Mouse (Mus musculus): ENCODE measurements at regions not wholly inside any gene's neighbourhood (a gene's known extent, or its start where the extent isn't known, plus 50 kb on each side); places are given as distances from the start of the nearest gene placed in this dataset.

DNA sequence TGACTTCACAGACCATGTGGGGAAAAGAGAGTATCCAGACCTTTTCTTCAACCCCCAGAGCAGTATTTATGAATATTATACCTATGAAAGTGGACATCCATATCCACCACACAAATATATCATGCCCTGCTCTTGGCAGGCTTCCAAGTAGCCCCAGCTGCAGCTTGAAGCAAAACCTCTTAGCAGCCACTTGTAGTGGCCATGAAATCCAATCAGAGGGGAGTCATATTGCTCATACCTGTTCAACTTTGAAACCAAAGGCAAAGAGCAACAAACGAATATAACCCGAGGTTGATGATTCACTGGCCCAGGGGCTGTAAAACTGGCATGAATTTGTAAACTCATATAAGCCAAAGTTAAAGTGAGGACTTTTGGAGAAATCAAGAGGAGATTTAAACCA is 187.6 kb upstream of the Gdnf start:
- 70% methylated on average over 2 of the region's 2 CpGs for WGBS
- ATAC-seq (ENCODE audit: insufficient number of reproducible peaks, insufficient read depth, low FRiP score, low read depth): no peak
- Histone ChIP-seq H3K4me1 (ENCODE audit: control insufficient read depth in 2 of 2, insufficient read depth in 2 of 2, low read length in 2 of 2) (no peaks in the 10 kb centered on the region), H3K27ac (replicated peaks in 1 of 2; ENCODE audit: control insufficient read depth in 1 of 2, insufficient read depth in 1 of 2, low read depth in 2 of 2, low read length in 2 of 2) (no peak overlapping the region), H3K4me3 (ENCODE audit: control insufficient read depth in 1 of 2, insufficient read depth in 1 of 2, low read depth in 1 of 2, low read length in 2 of 2) (no peak overlapping the region), H3K27me3 (ENCODE audit: control insufficient read depth, insufficient read depth, low read length) (no peaks in the 10 kb centered on the region), H3K4me2 (ENCODE audit: low read length) (no peak overlapping the region), H3K9ac (ENCODE audit: low read length) (no peak overlapping the region), H3K9me3 (ENCODE audit: control insufficient read depth, low read length) (no peaks in the 10 kb centered on the region), H3K36me3 (ENCODE audit: control insufficient read depth, insufficient read depth, low read length) (no peaks in the 10 kb centered on the region)

DNA sequence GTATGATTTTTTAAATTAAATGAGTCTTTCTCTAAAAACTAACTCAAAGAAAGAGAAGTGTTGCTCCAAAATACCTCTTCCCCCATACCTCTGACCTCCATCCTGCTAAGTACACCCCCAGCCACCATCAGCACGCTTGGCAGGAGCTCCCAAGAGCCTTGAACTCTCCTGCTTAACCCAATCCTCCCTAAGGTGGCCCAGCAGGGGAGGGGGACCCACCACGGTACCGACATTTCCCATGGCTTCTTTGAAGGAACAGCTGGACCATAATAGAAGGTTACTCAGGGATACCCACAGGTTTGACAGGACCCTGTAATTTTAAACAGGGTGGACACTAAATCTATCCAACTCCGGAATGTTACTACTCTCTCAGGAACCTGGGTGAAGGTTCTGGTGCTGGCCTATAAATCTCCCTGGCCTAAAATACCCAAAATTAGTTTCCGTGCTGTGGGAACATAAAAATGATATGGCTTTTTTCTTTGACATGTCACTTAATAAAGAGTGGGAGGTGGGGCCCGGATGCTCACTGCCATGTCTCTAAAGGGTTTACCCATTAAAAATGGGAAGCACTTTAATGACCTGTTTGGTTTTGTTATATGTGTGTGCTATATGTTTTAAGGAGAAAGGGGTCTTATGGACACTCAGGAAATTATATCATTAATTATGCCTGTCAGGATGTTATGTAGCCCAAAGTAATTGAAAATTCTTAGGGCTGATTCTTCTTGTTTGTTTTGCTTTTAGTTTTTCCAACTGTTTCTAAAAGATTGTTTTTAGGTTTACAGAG is 185.8 kb upstream of the Gdnf start:
- no peak overlapping the region for H3K4me2 ChIP-seq (ENCODE audit: low read length)
- no peak for ATAC-seq (ENCODE audit: insufficient number of reproducible peaks, insufficient read depth, low FRiP score, low read depth)
- 70% methylated on average over 6 of the region's 6 CpGs for WGBS
- no peaks in the 10 kb centered on the region for H3K4me1 ChIP-seq (ENCODE audit: control insufficient read depth in 2 of 2, insufficient read depth in 2 of 2, low read length in 2 of 2)
- no peak overlapping the region for H3K9ac ChIP-seq (ENCODE audit: low read length)
- H3K27ac ChIP-seq (replicated peaks in 1 of 2; ENCODE audit: control insufficient read depth in 1 of 2, insufficient read depth in 1 of 2, low read depth in 2 of 2, low read length in 2 of 2): no peak overlapping the region
- H3K9me3 ChIP-seq (ENCODE audit: control insufficient read depth, low read length): no peaks in the 10 kb centered on the region
- H3K4me3 ChIP-seq (ENCODE audit: control insufficient read depth in 1 of 2, insufficient read depth in 1 of 2, low read depth in 1 of 2, low read length in 2 of 2): no peak overlapping the region
- H3K36me3 ChIP-seq (ENCODE audit: control insufficient read depth, insufficient read depth, low read length): no peaks in the 10 kb centered on the region
- no peaks in the 10 kb centered on the region for H3K27me3 ChIP-seq (ENCODE audit: control insufficient read depth, insufficient read depth, low read length)

DNA sequence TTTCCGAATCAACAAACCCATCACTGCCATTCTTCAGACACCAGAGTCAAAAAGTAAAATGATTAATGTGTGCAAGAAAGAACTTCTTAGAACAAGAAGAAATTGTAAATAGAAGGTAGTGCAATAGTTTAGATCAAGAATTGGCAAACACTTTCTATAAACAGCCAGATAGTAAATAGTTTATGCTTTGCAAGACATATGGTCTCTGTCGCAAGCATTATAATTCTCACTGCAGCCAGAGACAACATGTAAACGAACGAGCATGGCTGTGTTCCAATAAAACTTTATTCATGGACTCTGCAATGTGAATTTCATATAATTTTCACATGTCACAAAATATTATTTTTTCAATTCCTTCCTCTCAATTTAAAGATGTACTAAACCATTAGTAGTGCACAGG is 180.8 kb upstream of the Gdnf start:
- ATAC-seq (ENCODE audit: insufficient number of reproducible peaks, insufficient read depth, low FRiP score, low read depth): no peak
- H3K36me3 ChIP-seq (ENCODE audit: control insufficient read depth, insufficient read depth, low read length): no peaks in the 10 kb centered on the region
- no peak overlapping the region for H3K9ac ChIP-seq (ENCODE audit: low read length)
- H3K4me1 ChIP-seq (ENCODE audit: control insufficient read depth in 2 of 2, insufficient read depth in 2 of 2, low read length in 2 of 2): no peaks in the 10 kb centered on the region
- H3K9me3 ChIP-seq (ENCODE audit: control insufficient read depth, low read length): no peaks in the 10 kb centered on the region
- no peak overlapping the region for H3K4me3 ChIP-seq (ENCODE audit: control insufficient read depth in 1 of 2, insufficient read depth in 1 of 2, low read depth in 1 of 2, low read length in 2 of 2)
- H3K27ac ChIP-seq (replicated peaks in 1 of 2; ENCODE audit: control insufficient read depth in 1 of 2, insufficient read depth in 1 of 2, low read depth in 2 of 2, low read length in 2 of 2): no peak overlapping the region
- H3K4me2 ChIP-seq (ENCODE audit: low read length): no peak overlapping the region
- WGBS: 85% methylated on average over 4 of the region's 4 CpGs
- no peaks in the 10 kb centered on the region for H3K27me3 ChIP-seq (ENCODE audit: control insufficient read depth, insufficient read depth, low read length)

DNA sequence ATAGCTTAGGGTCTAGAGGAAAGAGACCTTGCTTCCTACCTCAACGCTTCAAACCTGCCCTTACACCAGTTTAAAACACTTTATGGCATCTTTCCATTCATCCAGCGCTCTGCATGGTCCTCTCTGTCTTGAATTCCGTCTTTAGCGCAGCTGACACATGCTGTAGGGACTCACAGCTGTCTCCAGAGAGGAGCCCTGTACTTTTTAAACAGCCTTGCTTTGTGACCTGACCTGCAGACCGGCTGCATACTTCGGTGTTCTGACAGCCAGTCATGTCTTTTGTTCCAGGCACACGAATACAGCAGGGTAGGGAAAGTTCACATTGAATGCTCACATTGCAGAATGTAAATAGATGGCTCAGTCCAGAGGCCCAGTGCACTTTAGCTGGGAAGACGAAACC is 175.4 kb upstream of the Gdnf start:
- no peak overlapping the region for H3K4me3 ChIP-seq (ENCODE audit: control insufficient read depth in 1 of 2, insufficient read depth in 1 of 2, low read depth in 1 of 2, low read length in 2 of 2)
- H3K36me3 ChIP-seq (ENCODE audit: control insufficient read depth, insufficient read depth, low read length): no peaks in the 10 kb centered on the region
- H3K27me3 ChIP-seq (ENCODE audit: control insufficient read depth, insufficient read depth, low read length): no peaks in the 10 kb centered on the region
- no peak overlapping the region for H3K27ac ChIP-seq (replicated peaks in 1 of 2; ENCODE audit: control insufficient read depth in 1 of 2, insufficient read depth in 1 of 2, low read depth in 2 of 2, low read length in 2 of 2)
- no peaks in the 10 kb centered on the region for H3K4me1 ChIP-seq (ENCODE audit: control insufficient read depth in 2 of 2, insufficient read depth in 2 of 2, low read length in 2 of 2)
- H3K4me2 ChIP-seq (ENCODE audit: low read length): no peak overlapping the region
- no peak for ATAC-seq (ENCODE audit: insufficient number of reproducible peaks, insufficient read depth, low FRiP score, low read depth)
- H3K9me3 ChIP-seq (ENCODE audit: control insufficient read depth, low read length): no peaks in the 10 kb centered on the region
- 59% methylated on average over 8 of the region's 8 CpGs for WGBS
- H3K9ac ChIP-seq (ENCODE audit: low read length): no peak overlapping the region

DNA sequence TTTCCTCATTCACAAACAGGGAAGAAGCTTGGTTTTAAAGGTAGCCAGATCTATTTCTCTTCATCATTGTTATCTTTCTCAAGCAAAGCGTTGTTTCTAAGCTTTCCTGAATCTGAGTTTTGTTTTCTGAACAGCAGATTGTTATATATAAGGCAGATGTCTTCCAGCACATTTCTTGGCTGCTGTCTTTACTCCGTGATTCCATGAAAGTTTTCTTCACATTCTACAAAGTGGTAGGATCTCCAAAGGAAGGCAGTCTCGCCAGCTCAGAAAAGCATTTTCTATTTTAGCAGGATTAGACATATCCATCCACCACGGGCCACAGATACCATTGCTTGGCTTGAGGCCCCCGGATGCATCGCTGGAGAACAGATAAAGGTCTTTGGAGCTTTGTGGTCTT is 171.2 kb upstream of the Gdnf start:
- 57% methylated on average over 6 of the region's 6 CpGs for WGBS
- no peak for ATAC-seq (ENCODE audit: insufficient number of reproducible peaks, insufficient read depth, low FRiP score, low read depth)

DNA sequence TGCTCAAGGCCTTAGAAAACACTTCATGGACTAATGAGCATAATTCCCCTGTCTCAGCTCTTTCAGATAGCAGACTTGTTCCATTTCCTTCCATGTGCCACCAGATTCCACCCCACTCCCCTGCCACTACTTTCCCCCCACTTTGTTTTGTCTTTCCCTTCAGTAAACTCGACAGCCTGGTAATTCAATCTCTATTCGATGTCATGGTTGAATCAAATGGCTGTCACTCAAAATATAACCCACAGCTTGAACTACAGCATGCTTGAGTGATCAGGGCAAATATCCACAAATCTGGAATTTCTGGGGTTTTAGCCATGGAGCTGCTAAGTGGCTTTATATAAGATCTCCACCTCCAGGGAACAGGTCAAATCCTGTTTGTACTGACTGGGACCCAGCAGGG is 168.6 kb upstream of the Gdnf start:
- no peak overlapping the region for H3K9ac ChIP-seq (ENCODE audit: low read length)
- H3K27me3 ChIP-seq (ENCODE audit: control insufficient read depth, insufficient read depth, low read length): no peaks in the 10 kb centered on the region
- no peaks in the 10 kb centered on the region for H3K9me3 ChIP-seq (ENCODE audit: control insufficient read depth, low read length)
- no peak overlapping the region for H3K4me2 ChIP-seq (ENCODE audit: low read length)
- no peak for ATAC-seq (ENCODE audit: insufficient number of reproducible peaks, insufficient read depth, low FRiP score, low read depth)
- no peak overlapping the region for H3K4me3 ChIP-seq (ENCODE audit: control insufficient read depth in 1 of 2, insufficient read depth in 1 of 2, low read depth in 1 of 2, low read length in 2 of 2)
- no peak overlapping the region for H3K27ac ChIP-seq (replicated peaks in 1 of 2; ENCODE audit: control insufficient read depth in 1 of 2, insufficient read depth in 1 of 2, low read depth in 2 of 2, low read length in 2 of 2)
- no peaks in the 10 kb centered on the region for H3K36me3 ChIP-seq (ENCODE audit: control insufficient read depth, insufficient read depth, low read length)
- H3K4me1 ChIP-seq (ENCODE audit: control insufficient read depth in 2 of 2, insufficient read depth in 2 of 2, low read length in 2 of 2): no peaks in the 10 kb centered on the region
- WGBS: 63% methylated on average over 2 of the region's 2 CpGs

More for the DNA sequence above, 171.2 kb upstream of the Gdnf start:
- H3K9me3 ChIP-seq (ENCODE audit: control insufficient read depth, low read length): no peaks in the 10 kb centered on the region
- H3K27me3 ChIP-seq (ENCODE audit: control insufficient read depth, insufficient read depth, low read length): no peaks in the 10 kb centered on the region
- H3K9ac ChIP-seq (ENCODE audit: low read length): no peak overlapping the region
- no peaks in the 10 kb centered on the region for H3K4me1 ChIP-seq (ENCODE audit: control insufficient read depth in 2 of 2, insufficient read depth in 2 of 2, low read length in 2 of 2)
- H3K4me2 ChIP-seq (ENCODE audit: low read length): no peak overlapping the region
- H3K36me3 ChIP-seq (ENCODE audit: control insufficient read depth, insufficient read depth, low read length): no peaks in the 10 kb centered on the region
- H3K4me3 ChIP-seq (ENCODE audit: control insufficient read depth in 1 of 2, insufficient read depth in 1 of 2, low read depth in 1 of 2, low read length in 2 of 2): no peak overlapping the region
- H3K27ac ChIP-seq (replicated peaks in 1 of 2; ENCODE audit: control insufficient read depth in 1 of 2, insufficient read depth in 1 of 2, low read depth in 2 of 2, low read length in 2 of 2): no peak overlapping the region

DNA sequence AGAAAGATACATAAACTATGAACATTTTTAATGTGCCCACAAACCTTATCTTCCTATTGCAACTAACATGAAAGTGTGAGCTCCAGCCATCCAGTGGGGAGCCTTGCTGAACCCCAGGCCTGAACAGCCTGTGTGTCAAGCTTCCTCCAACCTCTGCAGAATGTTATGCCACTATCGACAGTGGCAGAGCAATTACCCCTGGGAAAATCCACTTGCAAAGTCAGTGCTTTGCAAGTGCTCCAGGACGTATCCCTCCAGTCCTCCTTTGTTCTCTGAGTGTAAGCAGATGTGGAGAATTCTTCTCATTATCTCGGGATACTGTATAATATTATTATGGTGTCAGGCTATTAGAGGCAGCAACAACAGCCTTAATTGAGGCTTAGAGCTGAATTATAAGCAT is 159.9 kb upstream of the Gdnf start:
- Histone ChIP-seq H3K9me3 (ENCODE audit: control insufficient read depth, low read length) (0 out of 2 replicates have a peak, but pooled peaks cover 2% of the 10 kb centered on the region), H3K4me1 (ENCODE audit: control insufficient read depth in 2 of 2, insufficient read depth in 2 of 2, low read length in 2 of 2) (no peaks in the 10 kb centered on the region), H3K27ac (replicated peaks in 1 of 2; ENCODE audit: control insufficient read depth in 1 of 2, insufficient read depth in 1 of 2, low read depth in 2 of 2, low read length in 2 of 2) (no peak overlapping the region), H3K27me3 (ENCODE audit: control insufficient read depth, insufficient read depth, low read length) (no peaks in the 10 kb centered on the region), H3K9ac (ENCODE audit: low read length) (no peak overlapping the region), H3K36me3 (ENCODE audit: control insufficient read depth, insufficient read depth, low read length) (no peaks in the 10 kb centered on the region), H3K4me2 (ENCODE audit: low read length) (no peak overlapping the region), H3K4me3 (ENCODE audit: control insufficient read depth in 1 of 2, insufficient read depth in 1 of 2, low read depth in 1 of 2, low read length in 2 of 2) (no peak overlapping the region)
- ATAC-seq (ENCODE audit: insufficient number of reproducible peaks, insufficient read depth, low FRiP score, low read depth): no peak
- 45% methylated on average over 3 of the region's 3 CpGs for WGBS

DNA sequence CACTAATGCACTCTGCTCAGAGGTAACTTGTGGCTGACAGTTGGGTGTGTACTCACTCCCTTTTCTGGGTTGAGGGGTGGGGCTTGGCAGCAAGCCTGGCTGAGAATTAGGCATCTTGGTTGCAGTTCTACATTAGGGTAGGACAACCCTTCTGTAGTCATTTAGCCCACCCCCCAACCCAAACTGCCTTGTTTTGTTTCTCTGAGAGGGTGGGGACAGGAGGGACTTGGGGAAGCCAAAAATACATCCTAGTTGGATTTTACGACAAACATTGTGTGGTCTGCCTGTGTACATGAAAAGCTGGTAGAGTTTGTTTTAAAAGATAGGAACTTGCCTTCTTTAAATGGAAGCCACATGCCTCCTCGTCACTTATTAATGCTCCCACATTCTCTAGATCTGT is 146.8 kb upstream of the Gdnf start:
- no peak overlapping the region for H3K4me3 ChIP-seq (ENCODE audit: control insufficient read depth in 1 of 2, insufficient read depth in 1 of 2, low read depth in 1 of 2, low read length in 2 of 2)
- H3K27me3 ChIP-seq (ENCODE audit: control insufficient read depth, insufficient read depth, low read length): no peaks in the 10 kb centered on the region
- H3K4me2 ChIP-seq (ENCODE audit: low read length): no peak overlapping the region
- ATAC-seq (ENCODE audit: insufficient number of reproducible peaks, insufficient read depth, low FRiP score, low read depth): no peak
- no peak overlapping the region for H3K9ac ChIP-seq (ENCODE audit: low read length)
- no peaks in the 10 kb centered on the region for H3K9me3 ChIP-seq (ENCODE audit: control insufficient read depth, low read length)
- H3K36me3 ChIP-seq (ENCODE audit: control insufficient read depth, insufficient read depth, low read length): no peaks in the 10 kb centered on the region
- WGBS: 83% methylated on average over 2 of the region's 2 CpGs
- H3K4me1 ChIP-seq (ENCODE audit: control insufficient read depth in 2 of 2, insufficient read depth in 2 of 2, low read length in 2 of 2): no peaks in the 10 kb centered on the region
- no peak overlapping the region for H3K27ac ChIP-seq (replicated peaks in 1 of 2; ENCODE audit: control insufficient read depth in 1 of 2, insufficient read depth in 1 of 2, low read depth in 2 of 2, low read length in 2 of 2)

Data from heart, embryonic 14.5 days (tissue).